Mouse (Mus musculus) neural tube, embryonic 11.5 days (tissue): ENCODE measurements around the gene Tmem30b. TPM values are rescaled to one million over a fixed set of nuclear protein-coding genes. Genes with fewer than 3 reads are reported as not detected.

Source experiments
- ATAC-seq: fragments of 200-750 bp; cut with Nextera tagmentation; 2 replicates; pipeline ENCODE4 v1.8.0; 2017; ENCODE audit warnings: moderate number of reproducible peaks, mild to moderate bottlenecking, moderate TSS enrichment, moderate library complexity; ENCODE audit not compliant: insufficient read depth, low FRiP score, low TSS enrichment
- DNase-seq: peaks from one replicate; pipeline ENCODE4 v3.0.0-alpha.2; 2015; ENCODE audit warnings: low spot score
- H3K27ac ChIP-seq: fragments of 300-500 bp; sonication (generic); 2 replicates; pipeline ENCODE4 v1.5.1; 2014; ENCODE audit warnings: low read depth, mild to moderate bottlenecking, low read length
- H3K27me3 ChIP-seq: fragments of 300-500 bp; sonication (generic); 2 replicates; pipeline ENCODE4 v1.6.1; 2014; ENCODE audit warnings: mild to moderate bottlenecking, low read length, mixed read lengths; ENCODE audit not compliant: control insufficient read depth, insufficient read depth
- H3K36me3 ChIP-seq: fragments of 300-500 bp; sonication (generic); 2 replicates; pipeline ENCODE4 v1.6.1; 2014; ENCODE audit warnings: mild to moderate bottlenecking, low read length, moderate library complexity, mixed read lengths; ENCODE audit not compliant: control insufficient read depth, insufficient read depth
- H3K4me1 ChIP-seq: fragments of 300-500 bp; sonication (generic); 2 replicates; pipeline ENCODE4 v1.6.1; 2014; ENCODE audit warnings: low read length, mixed read lengths; ENCODE audit not compliant: control insufficient read depth, insufficient read depth
- H3K4me2 ChIP-seq: fragments of 300-500 bp; sonication (generic); 2 replicates; pipeline ENCODE4 v1.6.1; 2014; ENCODE audit warnings: low read depth, mild to moderate bottlenecking, moderate library complexity
- H3K4me3 ChIP-seq: fragments of 300-500 bp; sonication (generic); 2 replicates; pipeline ENCODE4 v1.5.1; 2014; ENCODE audit warnings: low read depth, low read length
- H3K9ac ChIP-seq: fragments of 300-500 bp; sonication (generic); 2 replicates; pipeline ENCODE4 v1.6.1; 2014; ENCODE audit warnings: mild to moderate bottlenecking, low read length
- H3K9me3 ChIP-seq: fragments of 300-500 bp; sonication (generic); 2 replicates; pipeline ENCODE4 v1.6.1; 2016; ENCODE audit warnings: low read length; ENCODE audit not compliant: control insufficient read depth
- WGBS: fragments of 180-500 bp; shearing (Covaris S2); extraction: QIAGEN DNeasy Blood & Tissue Kit; methylation state at CpG from one replicate; pipeline ENCODE4 v1.1.7; 2014; 5-methylcytosine and 5-hydroxymethylcytosine counted together
- polyA plus RNA-seq: library from polyadenylated mRNA; unstranded; fragments of >200 nt; fragmentation: Nextera tagmentation; extraction: Ambion mirVana; gene quantifications from 2 replicates; pipeline ENCODE4 v1.2.1, GENCODE M21; 2014

The Tmem30b gene
- polyA plus RNA-seq, 1 experiment from 2014 or later = 2.3 TPM

GRCm38 (mm10) chr12:73585241-73585801, 39.1 kb upstream of the Tmem30b start:
- Histone ChIP-seq H3K27ac (0 out of 2 replicates have a peak overlapping the region, but pooled peaks have one; percentile 35), H3K4me2 (peak overlapping the region; percentile 91), H3K36me3 (no peaks in the 10 kb centered on the region), H3K9me3 (no peaks in the 10 kb centered on the region), H3K27me3 (peaks cover 24% of the 10 kb centered on the region), H3K4me1 (peaks cover 3% of the 10 kb centered on the region; the same call in 1 of the 2 replicates), H3K9ac (peak overlapping the region; percentile 73), H3K4me3 (peak overlapping the region; percentile 71)
- peak; percentile 25 for DNase-seq
- peak; percentile 29 for ATAC-seq
- WGBS = 1% methylated on average over 33 of the region's 33 CpGs

GRCm38 (mm10) chr12:73584610-73585240, 38.5 kb upstream of the Tmem30b start, which contains the start of gene Prkch:
Prkch (plus strand) TSS chr12:73584796.
- Histone ChIP-seq H3K4me3 (peak within 1 kb of the TSS; percentile 71), H3K4me1 (peaks cover 3% of the 10 kb centered on the region; the same call in 1 of the 2 replicates), H3K4me2 (peak within 1 kb of the TSS; percentile 91), H3K36me3 (no peaks in the 10 kb centered on the region), H3K27me3 (peaks cover 24% of the 10 kb centered on the region), H3K9ac (peak within 1 kb of the TSS; percentile 73), H3K9me3 (no peaks in the 10 kb centered on the region), H3K27ac (0 out of 2 replicates have a peak within 1 kb of the TSS, but pooled peaks have one; percentile 35)
- DNase-seq (peak; percentile 87), ATAC-seq (peak; percentile 93)
- WGBS = 0% methylated on average over 58 of the region's 61 CpGs

GRCm38 (mm10) chr12:73583813-73584609, 37.8 kb upstream of the Tmem30b start:
- Histone ChIP-seq H3K27me3 (peaks cover 24% of the 10 kb centered on the region), H3K4me3 (peak overlapping the region; percentile 71), H3K27ac (0 out of 2 replicates have a peak overlapping the region, but pooled peaks have one; percentile 35), H3K9me3 (no peaks in the 10 kb centered on the region), H3K4me2 (peak overlapping the region; percentile 91), H3K4me1 (peaks cover 3% of the 10 kb centered on the region; the same call in 1 of the 2 replicates), H3K36me3 (no peaks in the 10 kb centered on the region), H3K9ac (peak overlapping the region; percentile 73)
- ATAC-seq (no peak; the same call in none of the 2 replicates), DNase-seq (no peak)
- 5% methylated on average over 32 of the region's 33 CpGs for WGBS

- WGBS = 71% methylated on average over 9 of the region's 9 CpGs
- Histone ChIP-seq H3K4me3 (no peak overlapping the region), H3K36me3 (no peaks in the 10 kb centered on the region), H3K9me3 (no peaks in the 10 kb centered on the region), H3K4me1 (peaks cover 3% of the 10 kb centered on the region; the same call in 1 of the 2 replicates), H3K9ac (no peak overlapping the region), H3K27me3 (peaks cover 24% of the 10 kb centered on the region), H3K4me2 (no peak overlapping the region), H3K27ac (no peak overlapping the region)
- DNase-seq (no peak), ATAC-seq (no peak)
Measured at GRCm38 (mm10) chr12:73583318-73583717, 37.1 kb upstream of the Tmem30b start.

GRCm38 (mm10) chr12:73580811-73581210, 34.6 kb upstream of the Tmem30b start:
- ATAC-seq (no peak), DNase-seq (no peak)
- Histone ChIP-seq H3K9ac (no peak overlapping the region), H3K4me3 (no peak overlapping the region), H3K4me1 (peaks cover under 1% of the 10 kb centered on the region; the same call in 1 of the 2 replicates), H3K9me3 (no peaks in the 10 kb centered on the region), H3K27me3 (peaks cover 15% of the 10 kb centered on the region), H3K27ac (no peak overlapping the region), H3K36me3 (no peaks in the 10 kb centered on the region), H3K4me2 (no peak overlapping the region)
- 85% methylated on average over 7 of the region's 7 CpGs for WGBS

- 74% methylated on average over 6 of the region's 6 CpGs for WGBS
- Histone ChIP-seq H3K27me3 (0 out of 2 replicates have a peak, but pooled peaks cover 2% of the 10 kb centered on the region), H3K4me3 (no peak overlapping the region), H3K27ac (no peak overlapping the region), H3K9ac (no peak overlapping the region), H3K9me3 (no peaks in the 10 kb centered on the region), H3K36me3 (no peaks in the 10 kb centered on the region), H3K4me1 (no peaks in the 10 kb centered on the region), H3K4me2 (no peak overlapping the region)
- no peak for ATAC-seq
- DNase-seq = no peak
Measured at GRCm38 (mm10) chr12:73578141-73578540, 31.9 kb upstream of the Tmem30b start.

DNA sequence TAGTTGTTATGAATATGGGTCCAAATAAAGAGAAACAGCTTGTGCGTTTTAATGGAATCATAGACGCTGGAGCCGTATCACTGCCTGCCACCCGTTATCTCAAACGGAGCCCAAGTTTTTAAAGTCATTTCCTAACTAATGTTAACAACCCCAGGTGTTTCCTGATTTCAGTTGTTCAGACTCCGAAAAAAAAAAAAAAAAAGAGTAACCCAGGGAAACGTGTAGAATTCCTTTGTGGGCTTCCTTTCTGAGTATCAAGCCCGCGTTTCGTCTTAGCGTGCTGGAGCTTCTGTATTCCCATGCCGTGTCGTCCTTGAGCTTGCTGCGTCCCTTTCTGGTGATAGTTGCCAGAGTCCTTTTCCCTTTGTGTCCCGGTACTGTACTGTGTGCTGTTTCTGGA, 28.4 kb upstream of the Tmem30b start:
- no peak overlapping the region for H3K4me2 ChIP-seq
- no peaks in the 10 kb centered on the region for H3K9me3 ChIP-seq
- H3K4me1 ChIP-seq = no peaks in the 10 kb centered on the region
- DNase-seq (no peak), ATAC-seq (no peak)
- no peak overlapping the region for H3K9ac ChIP-seq
- H3K27ac ChIP-seq = no peak overlapping the region
- 85% methylated on average over 15 of the region's 15 CpGs for WGBS
- no peaks in the 10 kb centered on the region for H3K27me3 ChIP-seq
- H3K36me3 ChIP-seq = no peaks in the 10 kb centered on the region
- H3K4me3 ChIP-seq = no peak overlapping the region

DNA sequence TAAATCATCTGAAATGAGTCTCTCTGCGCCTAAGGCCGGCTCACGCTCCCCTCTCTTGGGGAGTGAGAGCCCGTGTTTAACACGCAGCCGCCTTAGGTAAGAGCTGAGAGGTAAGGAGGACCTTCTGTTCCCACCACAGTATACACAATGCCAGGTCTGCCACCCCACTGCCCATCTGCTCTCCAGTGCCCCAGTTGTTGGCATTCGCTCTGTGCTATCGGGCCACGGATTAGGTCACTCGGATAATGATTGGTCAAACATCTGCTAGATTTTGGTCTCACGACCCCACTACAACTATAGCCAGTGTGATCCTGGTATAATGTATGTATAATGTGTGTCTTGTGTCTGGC, 19.4 kb upstream of the Tmem30b start:
- Histone ChIP-seq H3K27me3 (no peaks in the 10 kb centered on the region), H3K4me1 (no peaks in the 10 kb centered on the region), H3K9me3 (no peaks in the 10 kb centered on the region), H3K4me3 (no peak overlapping the region; the same call in 1 of the 2 replicates), H3K9ac (no peak overlapping the region), H3K36me3 (no peaks in the 10 kb centered on the region), H3K27ac (no peak overlapping the region), H3K4me2 (peak overlapping the region; percentile 37)
- WGBS = 69% methylated on average over 11 of the region's 11 CpGs
- ATAC-seq (no peak), DNase-seq (no peak)
